Comparison of ENCODE assay signal across 23 mouse cellular contexts in the genomic region with DNA sequence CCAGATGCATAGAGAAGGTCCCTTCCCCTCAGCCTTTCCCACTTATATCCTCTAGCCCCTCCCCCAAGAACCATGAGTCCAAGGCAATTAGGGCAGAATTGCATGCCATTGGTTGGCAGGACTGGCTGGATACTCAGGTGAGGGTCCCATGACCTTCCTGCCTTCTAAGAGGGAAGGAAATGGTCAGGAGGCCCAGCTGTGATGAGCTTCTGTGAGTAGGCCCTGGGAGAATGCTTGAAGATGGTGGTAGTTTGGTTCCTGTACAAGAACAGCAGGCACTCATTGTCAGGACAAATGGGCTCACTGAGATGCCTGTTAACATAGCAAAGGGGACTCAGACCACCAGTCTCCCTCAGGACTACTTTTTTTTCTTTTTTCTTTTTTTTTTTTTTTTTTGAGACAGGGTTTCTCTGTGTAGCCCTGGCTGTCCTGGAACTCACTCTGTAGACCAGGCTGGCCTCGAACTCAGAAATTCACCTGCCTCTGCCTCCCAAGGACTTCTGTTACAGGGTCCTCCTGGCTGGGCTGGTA. TPM values are rescaled to one million over a fixed set of nuclear protein-coding genes. Genes with fewer than 3 reads are reported as not detected.
DNase-seq lines count a peak whose midpoint lies in the region; ATAC-seq and TF ChIP-seq lines count a peak whose summit lies in the region.
"Had no signal": no experiment of that assay in that cellular context is flagged by ENCODE, and none has a peak within 500 bp of the region (broad histone marks: within the 10 kb centered on the region; RNA-seq: fewer than 3 reads in every experiment).

No protein-coding gene starts in this region.

- H3K36me3 ChIP-seq in ES-Bruce4 (ENCODE audit: control insufficient read depth, insufficient read depth, low read length, poor library complexity, severe bottlenecking) (peaks cover 9% of the 10 kb centered on the region), ES-E14 (ENCODE audit: control insufficient read depth, insufficient read depth, low read length, poor library complexity, severe bottlenecking) (peaks cover 3% of the 10 kb centered on the region; the same call in 1 of the 2 replicates)

- DNase-seq in ES-E14 (ENCODE audit: low read depth, low spot score) (no peak), ZHBTc4 (ENCODE audit: low read depth, low spot score) (peak; percentile 63)
- DNase-seq in cerebellum, adult 11 months = no peak
- DNase-seq: adrenal gland, adult 2 months; adrenal gland, postnatal 10 days; adrenal gland, postnatal 25 days; B cell, adult 2 months; cerebellum, adult 11-12 months; cerebellum, adult 2 months; cerebellum, adult 9-10 months; cerebellum, postnatal 10 days; cerebellum, postnatal 25 days had no signal

- TF ChIP-seq EP300 in ES-Bruce4 (IDR thresholded peaks at IDR 0.05; ENCODE audit: insufficient read depth, low read depth, low read length) = 0 out of 2 replicates have a peak, but pooled peaks have one; percentile 26

- no peak overlapping the region for H3K9ac ChIP-seq in ES-Bruce4 (ENCODE audit: low read depth, poor library complexity, severe bottlenecking)
- no peak overlapping the region for H3K9ac ChIP-seq in ES-E14 (ENCODE audit: insufficient read depth, low read depth, low read length, poor library complexity, severe bottlenecking)
- H3K9ac ChIP-seq: embryonic facial prominence, embryonic 13.5 days; embryonic facial prominence, embryonic 15.5 days; forebrain, embryonic 12.5 days had no signal

- in situ Hi-C loops in ES-E14 (cut with MboI; ENCODE audit: low sequenced_read_pairs in 2 of 2, unreplicated experiment in 2 of 2) = no loop called here

- ATAC-seq in frontal cortex, adult (ENCODE audit: low TSS enrichment) = no peak
- ATAC-seq: CD4-positive, CD25-positive, alpha-beta regulatory T cell, adult 4 months; forebrain, embryonic 14.5 days; forebrain, embryonic 16.5 days had no signal

- H3K9me3 ChIP-seq in ES-Bruce4 (replicated peaks; ENCODE audit: control insufficient read depth, insufficient read depth, low read length, poor library complexity, severe bottlenecking) (no peaks in the 10 kb centered on the region), ES-E14 (ENCODE audit: control insufficient read depth, insufficient read depth, low read depth, low read length) (no peaks in the 10 kb centered on the region)
- H3K9me3 ChIP-seq: embryonic facial prominence, embryonic 13.5 days; embryonic facial prominence, embryonic 15.5 days; forebrain, embryonic 10.5 days; forebrain, embryonic 12.5 days had no signal

- TF ChIP-seq CTCF in ES-Bruce4 (IDR thresholded peaks at IDR 0.05; ENCODE audit: low read depth, low read length) = no peak

- no peak for TF ChIP-seq POLR2A in ES-Bruce4 (IDR thresholded peaks at IDR 0.05; ENCODE audit: insufficient read depth, low read length)

- H3K27me3 ChIP-seq in ES-Bruce4 (ENCODE audit: control insufficient read depth, insufficient read depth, low read length, poor library complexity, severe bottlenecking) = no peaks in the 10 kb centered on the region
- H3K27me3 ChIP-seq: CH12.LX; embryonic facial prominence, embryonic 13.5 days; embryonic facial prominence, embryonic 15.5 days; forebrain, embryonic 12.5 days had no signal

- no peak overlapping the region for H3K27ac ChIP-seq in ES-Bruce4 (ENCODE audit: insufficient read depth, low read length)
- peak overlapping the region; percentile 80; the same call in 1 of the 2 replicates for H3K27ac ChIP-seq in ES-E14 (ENCODE audit: insufficient read depth, low read depth, low read length, poor library complexity, severe bottlenecking)
- H3K27ac ChIP-seq: embryonic facial prominence, embryonic 13.5 days; embryonic facial prominence, embryonic 15.5 days; forebrain, embryonic 10.5 days; forebrain, embryonic 12.5 days had no signal

- H3K4me1 ChIP-seq in ES-Bruce4 (ENCODE audit: control insufficient read depth, insufficient read depth, low read length) (no peaks in the 10 kb centered on the region), ES-E14 (ENCODE audit: control insufficient read depth in 2 of 2, insufficient read depth in 2 of 2, low read length in 2 of 2, poor library complexity in 1 of 2) (peaks cover 3 to 5% of the 10 kb centered on the region in 2 experiments; a peak in 3 of 4 replicates)

- H3K4me3 ChIP-seq in ES-Bruce4 (ENCODE audit: low read depth, low read length) = no peak overlapping the region
- H3K4me3 ChIP-seq in ES-E14 (ENCODE audit: insufficient read depth in 1 of 2, low read depth in 1 of 2, low read length in 2 of 2, poor library complexity in 1 of 2, severe bottlenecking in 1 of 2) = no peak overlapping the region
- H3K4me3 ChIP-seq: embryonic facial prominence, embryonic 13.5 days; embryonic facial prominence, embryonic 15.5 days; erythroblast, embryonic 14.5 days; forebrain, embryonic 10.5 days; forebrain, embryonic 12.5 days had no signal

TF ChIP-seq in ES-E14, 5 proteins besides CTCF, POLR2A, EP300 and RAD21:
- TF ChIP-seq ZNF384 (IDR thresholded peaks at IDR 0.05; ENCODE audit: low read depth, low read length) (peak; percentile 91), CHD2 (IDR thresholded peaks at IDR 0.05; ENCODE audit: low read depth, low read length) (no peak)

RNA-seq across cellular contexts. Expression of gene Zc3h10, which starts 9.2 kb away (rescaled TPM):
- 22.4 and 24.6 TPM in 2 replicates for polyA plus RNA-seq in ES-Bruce4 (2011; ENCODE audit: insufficient read depth, insufficient read length, low read depth, missing spikeins)
- total RNA-seq in ES-E14 (2012; rRNA removed) = 18.8 and 19.5 TPM in 2 replicates

RNA-seq across cellular contexts. Expression of gene Rpl41, which starts 10.7 kb away (rescaled TPM):
- polyA plus RNA-seq in ES-Bruce4 (2011; ENCODE audit: insufficient read depth, insufficient read length, low read depth, missing spikeins) = 3,771 and 3,978 TPM in 2 replicates
- 5,552 and 6,346 TPM in 2 replicates for total RNA-seq in ES-E14 (2012; rRNA removed)

RNA-seq across cellular contexts. Expression of gene Esyt1, which starts 12.7 kb away (rescaled TPM):
- polyA plus RNA-seq in ES-Bruce4 (2011; ENCODE audit: insufficient read depth, insufficient read length, low read depth, missing spikeins) = 20.1 and 20.5 TPM in 2 replicates
- 62.7 and 135 TPM in 2 replicates for total RNA-seq in ES-E14 (2012; rRNA removed)

RNA-seq across cellular contexts. Expression of gene Pa2g4, which starts 27.4 kb away (rescaled TPM):
- 366 and 396 TPM in 2 replicates for polyA plus RNA-seq in ES-Bruce4 (2011; ENCODE audit: insufficient read depth, insufficient read length, low read depth, missing spikeins)
- 127 and 170 TPM in 2 replicates for total RNA-seq in ES-E14 (2012; rRNA removed)

RNA-seq across cellular contexts. Expression of gene Myl6b, which starts 39.9 kb away (rescaled TPM):
- polyA plus RNA-seq in ES-Bruce4 (2011; ENCODE audit: insufficient read depth, insufficient read length, low read depth, missing spikeins) = 9.0 and 12.8 TPM in 2 replicates
- total RNA-seq in ES-E14 (2012; rRNA removed) = 2.0 and 3.7 TPM in 2 replicates
